Mouse (Mus musculus) gastrocnemius, postnatal 4 days (tissue): ENCODE measurements around the gene Card6. TPM values are rescaled to one million over a fixed set of nuclear protein-coding genes. Genes with fewer than 3 reads are reported as not detected.

Source experiments
- DNase-seq, 2 experiments: peaks; one replicate each; pipeline ENCODE4 v3.0.0; 2021 to 2022; ENCODE audit warnings: low spot score in 2 of 2, mixed read lengths in 2 of 2
- long read RNA-seq, 2 experiments: library from polyadenylated mRNA; stranded (forward); transcript quantifications; one replicate each; pipeline ENCODE4 v2.0.0; 2021
- total RNA-seq, 2 experiments: library from RNA; stranded (reverse); gene quantifications; 2 replicates each; pipeline ENCODE4 v1.2.3; 2021

The Card6 gene
- 1 to 10 TPM; 2.7 to 3.1 TPM for total RNA-seq
- long read RNA-seq, experiment 1, partial matches to known transcripts: 1 of 3 reads
- long read RNA-seq, experiment 1, other reads (novel, unspliced or antisense): 2 of 3 reads
- long read RNA-seq, experiment 2, partial matches to known transcripts: 0 of 1 reads
- long read RNA-seq, experiment 2, other reads (novel, unspliced or antisense): 1 of 1 reads

GRCm38 (mm10) chr15:5107686-5108654, at the start of gene Card6:
Gene Card6, minus strand, starts transcription at chr15:5108539.
- DNase-seq: no peak

- DNase-seq: no peak
Observed at GRCm38 (mm10) chr15:5157386-5157785, 49.0 kb upstream of the Card6 start.

GRCm38 (mm10) chr15:5156355-5156754, 48.0 kb upstream of the Card6 start:
- no peak for DNase-seq

- DNase-seq: no peak
Observed at GRCm38 (mm10) chr15:5155093-5155492, 46.8 kb upstream of the Card6 start.

- DNase-seq: no peak
Observed at GRCm38 (mm10) chr15:5154621-5155020, 46.3 kb upstream of the Card6 start.

- no peak for DNase-seq
Observed at GRCm38 (mm10) chr15:5152171-5152570, 43.8 kb upstream of the Card6 start.

- no peak for DNase-seq
Observed at GRCm38 (mm10) chr15:5149187-5149586, 40.8 kb upstream of the Card6 start.

- DNase-seq: no peak
Observed at GRCm38 (mm10) chr15:5145196-5145945, 37.0 kb upstream of the Card6 start.

GRCm38 (mm10) chr15:5144021-5144778, 35.9 kb upstream of the Card6 start:
- peak; percentile 63 to 77 for DNase-seq

GRCm38 (mm10) chr15:5143361-5144020, 35.2 kb upstream of the Card6 start, which contains the start of gene Prkaa1:
Gene Prkaa1, plus strand, starts transcription at chr15:5143861.
- peak; percentile 61 to 81 for DNase-seq

GRCm38 (mm10) chr15:5142714-5143113, 34.4 kb upstream of the Card6 start:
- DNase-seq: no peak

GRCm38 (mm10) chr15:5142047-5142446, 33.7 kb upstream of the Card6 start:
- DNase-seq: no peak

- no peak for DNase-seq
Observed at GRCm38 (mm10) chr15:5140357-5140756, 32.0 kb upstream of the Card6 start.

- no peak for DNase-seq
Observed at GRCm38 (mm10) chr15:5139863-5140262, 31.5 kb upstream of the Card6 start.

GRCm38 (mm10) chr15:5139366-5139765, 31.0 kb upstream of the Card6 start:
- DNase-seq: no peak

- DNase-seq: no peak
Observed at GRCm38 (mm10) chr15:5138021-5138856, 29.9 kb upstream of the Card6 start.

GRCm38 (mm10) chr15:5134945-5135483, 26.7 kb upstream of the Card6 start:
- DNase-seq: no peak

GRCm38 (mm10) chr15:5134179-5134578, 25.8 kb upstream of the Card6 start:
- no peak for DNase-seq

- no peak for DNase-seq
Observed at GRCm38 (mm10) chr15:5133301-5133700, 25.0 kb upstream of the Card6 start.
